Mouse (Mus musculus): Measurements from ENCODE around the gene BC030870.

- no peak for TF ChIP-seq POLR2A (IDR thresholded peaks at IDR 0.05; ENCODE audit: insufficient read depth, low read depth, low read length)
- TF ChIP-seq EP300 (IDR thresholded peaks at IDR 0.05; ENCODE audit: insufficient read depth, low read depth, low read length), result no peak
- TF ChIP-seq CTCF (IDR thresholded peaks at IDR 0.05), result no peak
These were observed 29.6 kb downstream of the BC030870 start for GRCm38 (mm10) chr8:65099735-65100134.

Data from heart, adult 2 months (tissue).